Mouse (Mus musculus): ENCODE measurements around the gene Aurka.

Aurka gene

DNA sequence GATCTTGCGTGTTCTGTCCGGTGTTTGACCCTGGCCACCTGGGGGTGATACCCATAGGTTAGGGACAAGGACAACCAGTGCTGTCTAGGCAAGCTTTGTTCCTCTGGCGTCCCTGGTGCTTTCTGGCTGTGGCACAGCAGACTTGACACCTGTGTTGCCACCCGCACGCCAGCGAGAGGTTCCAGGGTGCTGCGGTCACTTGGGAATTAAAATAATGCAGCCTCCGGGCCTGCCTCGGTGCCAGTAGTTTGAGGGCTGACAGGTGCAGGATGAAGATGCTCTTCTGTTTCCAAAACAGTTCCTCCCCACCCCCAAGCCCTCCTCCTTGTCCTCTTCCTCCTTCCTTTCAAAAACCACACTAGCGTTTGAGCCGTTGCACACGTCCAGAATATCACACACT is 11.6 kb upstream of the Aurka start:
- CTCF ChIA-PET = no interaction called here

DNA sequence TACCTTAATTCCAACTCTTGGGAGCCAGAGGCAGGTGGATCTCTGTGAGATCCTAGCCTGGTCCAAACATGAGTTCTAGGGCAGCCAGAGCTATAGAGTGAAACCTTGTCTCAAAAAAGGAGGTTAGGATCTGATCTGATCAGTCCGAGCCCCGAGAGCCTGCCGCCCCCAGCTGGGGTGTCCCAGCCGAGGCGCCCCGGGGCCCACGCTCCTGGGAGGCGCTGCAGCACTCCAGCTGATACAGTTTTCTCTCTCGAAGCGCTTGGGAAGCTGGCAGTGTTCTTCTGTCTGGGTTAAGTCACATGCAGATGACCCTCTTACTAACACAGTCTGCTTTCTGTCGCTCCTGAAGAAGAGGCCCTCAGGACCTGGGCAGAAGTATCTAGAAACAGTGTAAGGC is 11.0 kb upstream of the Aurka start:
- CTCF ChIA-PET = no interaction called here

DNA sequence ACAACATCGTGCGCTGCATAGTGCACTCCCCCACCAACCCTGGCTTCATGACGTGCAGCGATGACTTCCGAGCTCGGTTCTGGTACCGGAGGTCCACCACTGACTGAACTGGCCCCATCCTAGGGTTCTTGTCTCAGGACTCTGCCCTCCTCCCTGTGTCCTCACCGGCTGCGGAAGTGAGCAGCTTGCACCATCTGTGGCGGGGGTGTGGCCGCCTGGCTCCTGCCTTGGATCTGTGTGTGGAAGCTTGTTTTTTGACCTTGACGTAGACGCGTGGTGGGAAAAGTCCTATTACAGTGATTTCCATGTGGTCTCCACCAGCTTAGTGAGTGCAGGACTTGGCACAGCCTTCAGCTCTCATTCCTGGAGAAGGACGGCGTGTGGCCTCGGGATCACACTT is 10.2 kb upstream of the Aurka start:
- CTCF ChIA-PET = no interaction called here

DNA sequence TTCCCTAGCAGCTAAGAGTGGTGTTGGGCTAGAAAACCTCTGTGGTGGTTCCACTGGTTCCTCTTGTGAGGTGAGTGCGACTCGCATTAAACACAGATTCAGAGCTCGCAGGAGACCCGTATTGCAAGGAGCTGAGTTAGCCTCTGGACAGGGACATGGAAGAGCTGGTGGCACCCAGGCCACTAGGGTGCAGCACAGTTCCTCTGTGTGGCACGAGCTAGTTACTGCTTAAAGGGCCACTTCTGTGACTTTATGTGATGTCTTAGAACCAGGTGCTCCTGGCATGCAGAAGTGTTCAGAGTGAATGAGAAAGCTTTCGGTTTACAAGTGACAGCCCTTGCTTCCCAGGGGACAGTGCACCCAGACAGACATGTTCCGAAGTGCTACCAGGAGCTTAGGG is 8.0 kb upstream of the Aurka start:
- CTCF ChIA-PET = interaction anchor here (0.6 to 1.0 kb wide), 4 partner anchors 16 to 65 kb away, joined by 3 to 4 read pairs (median 3); partner anchors contain the start of genes Cass4 and Rtf2

DNA sequence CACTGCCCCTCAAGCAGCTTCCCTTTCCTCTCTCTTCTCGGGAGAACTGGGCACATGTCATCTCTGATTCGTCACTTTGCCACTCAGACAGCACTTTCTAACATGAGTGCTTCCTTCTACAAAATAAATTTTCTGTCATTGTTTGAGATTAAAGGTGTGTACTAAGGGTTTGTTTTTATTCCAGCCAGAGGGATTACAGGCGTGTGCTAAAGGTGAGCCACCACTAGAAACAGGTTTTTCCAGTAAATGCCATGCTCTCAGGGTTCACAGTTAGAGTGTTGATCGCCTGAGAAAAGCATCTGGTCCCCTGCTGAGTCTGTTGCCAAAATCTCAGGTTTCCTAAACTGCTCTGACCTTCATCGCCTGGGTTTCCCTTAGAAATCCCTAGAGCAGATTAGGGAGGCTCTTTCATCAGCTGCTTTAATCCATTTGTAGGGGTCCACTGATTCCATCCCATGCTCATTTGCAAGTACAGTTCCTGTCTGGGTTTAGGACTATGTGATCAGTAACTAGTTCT is 6.7 kb upstream of the Aurka start:
- CTCF ChIA-PET = interaction anchor here (0.6 kb wide), 1 partner anchor 507 kb away, joined by 7 read pairs; no protein-coding TSS in a partner anchor

DNA sequence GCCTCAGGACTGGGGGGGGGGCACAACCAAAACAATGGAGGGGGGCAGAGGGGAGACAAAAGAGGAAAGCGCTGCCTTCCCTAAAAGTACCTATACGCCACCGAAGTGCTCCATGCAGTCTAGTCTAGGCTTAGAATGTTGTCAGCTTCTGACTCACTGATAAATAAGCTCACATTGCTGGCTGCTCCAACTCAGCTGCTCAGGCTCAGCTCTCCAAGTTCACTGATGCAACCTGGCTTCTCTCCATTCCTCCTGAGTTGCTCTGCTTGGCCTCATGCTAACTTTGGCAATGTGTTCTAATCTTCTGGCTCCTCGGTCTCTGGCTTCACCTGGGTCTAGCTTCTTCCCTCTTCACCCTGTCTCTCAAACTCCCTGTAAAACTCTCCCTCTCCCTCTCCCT is 6.2 kb upstream of the Aurka start:
- CTCF ChIA-PET = interaction anchor here (0.6 kb wide), 1 partner anchor 508 kb away, joined by 7 read pairs; no protein-coding TSS in a partner anchor

DNA sequence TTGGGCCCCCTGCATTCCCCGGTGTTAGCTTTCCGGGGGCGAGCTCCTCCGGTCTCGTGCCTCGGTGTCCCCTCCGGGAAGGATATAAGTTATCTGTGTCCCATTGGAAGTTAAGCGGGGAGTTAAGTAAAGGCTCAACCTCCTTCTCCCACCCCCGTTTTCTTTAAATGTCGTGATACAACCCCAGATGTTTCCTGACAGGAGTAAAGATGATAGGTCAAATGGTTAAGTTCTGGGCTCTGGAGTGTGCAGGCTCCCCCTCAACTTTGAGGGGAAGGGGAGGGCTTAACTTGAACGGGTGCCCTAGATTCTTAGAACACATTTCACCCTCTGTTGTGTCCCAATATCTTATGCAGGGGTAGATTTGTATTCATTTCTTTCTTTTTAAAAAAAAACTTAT is 923 bp upstream of the Aurka start:
- CTCF ChIA-PET = interaction anchor here (0.5 to 0.7 kb wide), 2 partner anchors 25 to 1706 kb away, joined by 3 read pairs; no protein-coding TSS in a partner anchor

DNA sequence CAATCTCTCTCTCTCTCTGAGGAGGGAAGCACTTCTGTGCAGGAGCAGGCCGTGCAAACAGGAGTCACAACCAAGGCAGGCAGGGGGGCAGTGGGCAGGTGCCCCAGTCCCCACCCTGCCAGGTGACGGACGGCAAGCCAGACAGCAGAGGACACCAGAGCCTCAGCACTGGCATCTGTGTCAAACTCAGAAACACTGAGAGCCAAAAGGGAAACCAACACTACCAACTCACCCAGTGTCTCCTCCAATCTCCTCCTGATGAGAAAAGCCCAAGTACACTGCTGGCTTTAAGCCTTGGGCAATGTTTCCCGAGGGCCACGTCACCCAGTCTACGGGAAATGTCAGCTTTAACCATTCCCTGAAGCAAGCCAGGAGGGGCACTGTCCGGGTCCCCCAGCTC is 7.2 kb downstream of the Aurka start:
- CTCF ChIA-PET = no interaction called here

DNA sequence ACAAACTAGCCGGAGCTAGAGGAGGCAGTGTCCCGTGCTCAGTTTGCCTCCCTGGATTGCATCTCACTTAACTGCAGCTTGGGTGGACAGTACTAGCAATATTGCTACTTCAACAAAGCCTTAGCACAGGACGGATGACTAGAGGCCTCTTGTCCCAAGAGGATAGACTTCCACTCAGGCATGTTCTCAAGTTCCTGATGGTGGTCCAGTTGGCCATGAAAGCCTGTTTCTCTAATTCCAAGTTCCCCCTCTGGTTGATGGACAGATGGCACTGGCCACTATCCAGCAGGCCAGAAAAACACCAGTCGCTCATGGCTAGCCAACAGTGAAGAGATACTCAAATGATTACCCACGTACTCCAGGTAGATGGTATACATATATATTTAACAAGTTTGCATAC is 14.5 kb downstream of the Aurka start:
- CTCF ChIA-PET = no interaction called here

DNA sequence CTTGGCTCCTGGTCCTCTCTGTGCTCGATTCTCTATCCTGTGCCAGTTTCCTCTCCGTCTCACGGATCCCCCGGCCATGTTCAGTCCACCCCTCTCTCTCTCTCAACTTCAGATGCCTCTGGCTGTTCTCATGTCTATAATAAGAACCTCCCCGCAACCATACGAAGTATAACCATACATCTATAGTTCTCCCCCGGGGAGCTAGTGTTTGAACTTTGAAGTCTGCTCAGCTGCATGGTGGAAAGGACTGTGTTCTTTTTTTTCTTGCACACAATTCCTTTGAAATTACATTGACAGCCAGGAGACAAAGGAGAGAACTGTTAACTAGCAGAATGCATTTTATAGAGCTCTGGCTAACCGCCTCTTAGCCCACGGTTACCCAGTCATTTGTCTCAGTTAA is 15.6 kb downstream of the Aurka start:
- CTCF ChIA-PET = no interaction called here

DNA sequence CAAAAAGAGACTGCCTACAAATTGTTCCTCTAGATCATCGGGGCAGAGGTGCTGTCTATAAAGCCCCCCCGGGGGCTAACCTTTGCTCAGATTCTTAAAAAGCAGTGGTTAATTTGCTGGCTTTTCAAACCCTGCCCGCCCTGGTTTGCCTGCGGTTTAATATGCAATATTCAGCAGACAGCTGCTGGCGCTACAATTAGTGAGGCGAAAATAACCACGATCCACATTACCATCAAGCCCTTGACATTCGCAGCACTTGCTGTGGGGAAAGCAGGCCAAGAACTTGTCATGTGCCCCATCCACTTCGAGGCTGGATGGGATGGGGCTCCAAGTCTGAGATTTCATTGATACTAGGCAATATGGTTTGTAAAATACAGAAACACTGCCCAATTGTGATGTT is 17.1 kb downstream of the Aurka start:
- CTCF ChIA-PET = interaction anchor here (0.6 to 0.7 kb wide), 2 partner anchors 33 to 97 kb away, joined by 3 to 9 read pairs; no protein-coding TSS in a partner anchor

DNA sequence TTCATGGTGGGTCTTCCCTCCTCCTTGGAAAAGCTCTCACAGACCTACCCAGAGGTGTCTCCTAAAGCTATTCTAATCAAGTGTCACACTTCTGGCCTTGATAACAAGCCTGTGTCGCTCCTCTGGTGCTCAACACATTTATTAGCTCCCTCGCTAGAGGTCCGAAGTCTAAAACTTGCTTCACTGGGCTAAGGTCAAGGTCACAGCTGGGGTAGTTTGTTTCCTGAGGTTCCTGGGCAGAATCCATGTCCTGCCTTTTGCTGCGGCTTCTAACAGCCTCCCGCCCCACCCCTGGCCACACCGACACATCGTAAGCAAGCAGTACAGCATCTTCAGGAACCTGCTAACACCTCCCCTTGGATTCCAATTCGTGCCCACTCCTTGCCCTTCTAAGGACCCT is 19.6 kb downstream of the Aurka start:
- CTCF ChIA-PET = no interaction called here

DNA sequence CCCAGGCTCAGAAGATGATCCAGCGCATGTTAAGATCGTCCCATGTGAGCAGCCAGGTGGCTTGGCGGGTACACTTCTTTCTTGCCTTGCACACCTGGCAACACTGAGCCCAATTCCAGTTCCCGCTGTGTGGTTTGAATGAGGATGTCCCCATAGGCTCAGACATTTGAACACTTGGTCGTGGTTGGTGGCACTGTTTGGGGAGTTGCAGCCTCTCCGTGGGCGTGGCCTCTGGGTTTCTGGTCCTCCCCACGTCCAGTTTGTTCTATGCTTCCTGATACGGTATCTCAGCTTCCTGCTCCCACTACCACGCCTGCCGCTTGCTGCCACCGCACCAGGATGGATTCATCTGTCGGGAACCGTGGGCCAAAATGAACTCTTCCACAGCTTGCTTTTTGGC is 20.6 kb downstream of the Aurka start:
- CTCF ChIA-PET = no interaction called here

DNA sequence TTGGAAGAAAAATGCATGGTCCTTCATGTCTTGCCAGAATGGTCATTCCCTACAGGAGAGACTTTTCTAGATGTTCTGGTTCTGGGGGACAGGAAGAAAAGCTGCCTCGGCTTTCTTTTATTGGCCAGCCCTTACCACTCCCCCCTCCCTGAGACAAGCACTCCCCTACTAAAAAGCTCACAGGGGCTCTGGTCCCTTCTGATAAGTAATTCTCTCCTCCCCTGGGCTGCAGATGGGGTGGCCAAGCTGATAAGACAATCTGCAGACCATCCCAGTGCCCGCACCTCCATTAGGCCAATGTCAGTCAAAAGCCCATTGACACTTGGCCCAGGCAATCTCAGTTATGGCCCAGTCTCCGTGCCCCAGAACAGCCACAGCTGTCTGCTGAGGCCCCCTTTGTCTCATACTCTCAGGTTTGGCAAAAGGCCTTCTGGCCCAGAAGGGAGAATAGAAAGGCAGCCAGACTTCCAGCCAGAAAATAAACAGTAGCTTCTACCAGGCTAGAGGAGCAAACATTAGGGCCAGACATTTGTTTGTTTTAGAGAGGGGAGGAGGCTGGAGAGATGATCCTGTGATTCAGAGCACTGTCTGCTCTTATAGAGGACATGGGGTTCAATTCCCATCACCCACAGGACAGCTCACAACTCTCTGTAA is 21.9 kb downstream of the Aurka start:
- CTCF ChIA-PET = interaction anchor here (0.6 kb wide), 1 partner anchor 214 kb away, joined by 5 read pairs; no protein-coding TSS in a partner anchor

DNA sequence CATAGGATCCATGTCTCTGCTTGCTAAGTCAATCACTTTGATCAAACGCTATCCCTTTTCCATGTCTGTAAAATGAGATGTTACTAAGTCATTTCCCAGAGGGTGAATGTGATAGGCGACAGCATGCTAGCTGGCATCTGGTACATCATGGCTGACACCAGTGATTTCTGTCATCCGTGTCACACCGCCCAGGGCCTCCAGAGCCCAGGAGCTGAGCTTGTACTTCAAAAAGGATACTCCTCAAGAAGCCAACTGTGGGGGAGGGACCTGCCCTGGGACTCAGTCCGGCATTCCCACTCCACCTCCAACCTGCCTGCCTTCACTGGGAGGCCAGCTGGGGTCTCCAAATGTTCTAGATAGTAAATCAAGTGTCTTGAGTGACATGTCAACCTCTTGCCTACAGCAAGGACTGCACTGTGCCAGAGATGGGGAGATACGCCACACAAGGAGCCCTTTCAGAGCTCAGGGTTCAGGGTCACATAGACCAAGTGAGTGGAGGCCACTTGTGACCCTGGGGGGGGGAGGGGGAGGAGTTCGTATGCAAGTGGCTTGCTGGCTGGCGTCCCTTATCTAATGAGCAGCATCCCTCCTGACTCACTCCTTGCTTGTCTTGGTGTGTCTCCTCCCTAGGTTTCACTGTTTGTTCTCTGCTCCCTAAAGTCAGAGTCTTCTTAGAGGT is 23.3 kb downstream of the Aurka start:
- CTCF ChIA-PET = no interaction called here

DNA sequence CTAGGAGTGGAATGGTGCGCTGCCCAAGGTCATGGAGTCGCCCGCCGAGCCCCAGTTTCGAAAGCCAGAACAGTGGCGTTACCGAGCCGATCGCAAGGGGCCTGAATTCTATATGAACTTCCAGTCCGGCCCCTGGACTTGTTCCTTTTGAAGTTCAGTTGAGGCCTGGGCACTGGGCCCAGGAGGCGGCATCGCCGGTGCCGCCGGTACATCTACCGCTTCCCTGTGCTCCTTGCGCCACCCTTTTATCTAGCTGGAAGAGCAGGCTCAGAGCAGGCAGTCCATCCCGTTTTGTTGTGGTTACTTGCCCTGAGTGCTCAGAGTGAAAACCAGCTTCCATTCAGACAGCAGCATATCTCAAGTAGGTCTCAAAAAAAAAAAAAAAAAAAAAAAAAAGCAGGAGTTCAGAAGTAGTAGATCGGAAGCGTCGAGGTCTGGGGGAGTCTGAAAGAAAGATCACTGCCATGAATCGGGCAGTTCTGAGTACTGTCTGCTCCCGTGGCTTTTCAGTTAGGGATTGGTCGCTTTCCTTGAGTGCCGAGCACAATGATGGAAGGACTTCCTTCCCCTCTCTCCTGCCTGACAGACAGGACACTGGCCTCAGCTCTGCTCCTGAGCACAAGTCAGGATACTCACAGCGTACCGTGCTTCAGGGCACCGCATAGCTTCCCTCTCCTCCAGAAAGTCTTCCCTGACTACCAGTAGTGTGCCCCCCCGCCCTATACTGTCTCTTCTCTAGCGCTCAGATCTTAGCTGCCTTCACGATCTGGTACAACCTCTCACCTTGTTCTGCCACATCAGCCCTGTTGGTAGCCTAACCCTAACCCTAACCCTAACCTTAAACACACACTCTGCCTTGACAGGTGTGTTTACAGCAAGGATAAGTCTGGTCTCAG is 24.1 kb downstream of the Aurka start:
- CTCF ChIA-PET = interaction anchor here (0.6 kb wide), 2 partner anchors 25 to 52 kb away, joined by 3 to 4 read pairs; no protein-coding TSS in a partner anchor

DNA sequence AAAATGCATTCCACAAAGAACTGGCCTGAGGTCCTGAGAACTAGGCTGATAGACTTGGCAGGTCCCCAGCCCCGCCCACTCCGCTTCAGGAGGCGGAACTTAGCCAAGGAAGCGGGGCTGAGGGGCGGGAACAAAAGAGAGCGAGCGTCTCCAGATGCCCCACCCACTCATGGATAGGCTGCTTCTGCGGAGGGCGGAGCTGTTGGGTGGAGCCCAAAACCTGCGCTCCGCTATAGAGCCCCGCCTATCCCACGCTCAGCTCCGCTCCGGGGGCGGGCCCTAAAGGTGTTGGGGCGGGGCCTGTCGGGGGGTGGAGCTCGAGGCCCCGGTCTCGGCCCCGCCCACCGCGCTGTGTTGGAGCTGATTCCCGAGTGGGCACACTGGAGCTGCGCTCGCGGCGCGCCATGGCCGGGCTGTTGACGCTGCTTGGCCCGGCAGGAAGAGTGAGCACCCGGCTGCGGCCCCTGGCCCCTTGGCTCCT is 25.0 kb downstream of the Aurka start, which contains the start of gene Fam210b:
Gene Fam210b, plus strand, starts transcription at position 308 of the 481 bp plus-strand sequence.
- CTCF ChIA-PET = no interaction called here

DNA sequence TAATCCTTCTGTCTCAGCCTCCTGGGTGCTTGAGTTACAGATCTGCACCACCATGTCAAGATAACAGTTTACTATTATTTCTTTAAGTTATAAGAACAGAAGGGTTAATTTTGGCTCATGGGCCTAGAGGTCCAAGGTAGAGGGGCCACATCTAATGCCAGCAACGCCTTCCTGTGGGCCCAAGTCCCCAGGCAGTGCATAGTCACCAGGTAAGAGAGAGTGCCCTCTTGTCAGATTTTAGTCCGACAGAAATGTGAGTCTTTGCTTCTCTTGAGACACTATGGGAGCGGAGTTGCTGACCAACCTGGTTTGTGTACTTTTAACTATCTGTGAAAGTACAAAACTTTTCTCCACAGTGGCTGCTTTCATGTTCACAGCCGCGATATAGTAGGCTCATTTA is 25.7 kb downstream of the Aurka start:
- CTCF ChIA-PET = no interaction called here

DNA sequence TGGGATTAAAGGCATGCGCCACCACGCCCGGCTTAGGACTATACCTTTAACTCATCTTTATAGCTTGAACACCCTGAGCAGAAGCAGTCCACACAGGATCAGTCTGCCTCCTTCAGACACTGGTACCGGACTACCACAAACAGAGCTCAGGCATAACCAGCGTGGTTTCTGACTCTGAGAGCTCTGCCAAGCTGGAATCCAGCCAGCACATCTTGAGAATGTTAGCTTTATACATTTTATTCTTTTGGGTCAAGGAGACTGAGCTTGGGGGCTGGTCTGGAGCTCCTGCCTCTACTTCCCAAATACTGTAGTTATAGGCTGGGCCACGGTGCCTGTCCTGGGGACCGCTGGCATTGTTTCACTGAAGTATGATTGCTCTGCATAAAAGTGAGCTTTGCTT is 26.6 kb downstream of the Aurka start:
- CTCF ChIA-PET = no interaction called here

DNA sequence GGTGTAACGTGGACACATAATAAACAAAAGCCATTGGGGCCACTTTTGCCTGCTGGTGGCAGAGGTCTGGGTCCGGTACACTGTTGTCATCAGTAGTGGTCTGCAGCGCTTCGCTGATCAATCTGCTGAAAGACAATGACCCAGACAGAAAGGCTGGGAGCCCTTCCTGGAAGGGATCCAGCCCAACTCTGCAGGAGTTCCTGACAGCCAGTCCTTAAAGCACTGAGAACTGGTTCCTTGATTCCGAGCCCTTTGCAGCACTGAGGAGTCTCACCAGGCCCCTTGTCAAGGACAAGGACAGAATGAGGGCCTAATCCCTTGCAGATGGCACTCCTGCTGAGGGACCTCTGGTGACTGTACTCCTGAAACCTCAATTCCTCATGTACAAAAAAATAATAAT is 28.7 kb downstream of the Aurka start:
- CTCF ChIA-PET = no interaction called here

DNA sequence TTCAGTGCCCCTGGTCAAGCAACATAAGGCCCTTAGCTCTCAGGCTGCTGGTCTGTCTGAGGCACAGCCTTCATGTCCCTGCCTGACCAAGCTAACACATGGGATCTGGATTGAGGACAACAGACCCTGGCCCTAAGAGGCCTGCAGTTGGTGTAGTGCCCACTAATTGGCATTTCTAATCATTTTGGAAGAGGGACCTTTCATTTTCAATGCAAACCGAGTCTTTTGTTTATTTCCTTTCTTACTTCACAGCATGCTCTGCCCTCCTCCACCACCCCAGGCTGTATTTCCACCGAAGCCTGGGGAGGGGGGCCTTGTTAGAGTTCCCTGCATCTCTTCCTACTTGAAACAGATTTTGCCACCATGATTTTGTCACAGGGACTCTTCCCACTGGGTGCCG is 29.4 kb downstream of the Aurka start:
- CTCF ChIA-PET = no interaction called here
